Mouse (Mus musculus) lung, adult 18-20 months (tissue): ENCODE measurements around the gene Cacna1d.

Experiments
- DNase-seq, 2 experiments: peaks; one replicate each; pipeline ENCODE4 v3.0.0; 2022; ENCODE audit warnings: mixed read lengths in 2 of 2

Gene Cacna1d

DNA sequence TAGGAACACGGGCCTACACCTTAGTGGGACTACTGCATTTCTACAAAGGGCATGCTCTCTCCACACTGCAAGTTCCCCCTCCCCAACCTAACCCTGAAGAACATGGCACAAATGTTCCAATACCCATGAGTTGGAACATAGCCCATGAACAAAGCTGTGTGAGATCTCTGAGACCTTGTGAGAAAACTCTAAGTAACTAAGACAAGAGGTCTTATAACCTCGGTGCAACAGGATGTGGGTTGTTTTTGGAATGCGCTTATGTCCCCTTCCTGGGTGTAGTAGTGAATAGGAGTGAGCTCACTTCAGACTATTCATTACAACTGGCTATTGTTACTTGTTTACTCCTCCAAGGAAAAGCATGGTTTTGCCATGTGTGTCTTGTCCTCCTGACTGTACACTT is 353.3 kb downstream of the Cacna1d start:
- DNase-seq = no peak

DNA sequence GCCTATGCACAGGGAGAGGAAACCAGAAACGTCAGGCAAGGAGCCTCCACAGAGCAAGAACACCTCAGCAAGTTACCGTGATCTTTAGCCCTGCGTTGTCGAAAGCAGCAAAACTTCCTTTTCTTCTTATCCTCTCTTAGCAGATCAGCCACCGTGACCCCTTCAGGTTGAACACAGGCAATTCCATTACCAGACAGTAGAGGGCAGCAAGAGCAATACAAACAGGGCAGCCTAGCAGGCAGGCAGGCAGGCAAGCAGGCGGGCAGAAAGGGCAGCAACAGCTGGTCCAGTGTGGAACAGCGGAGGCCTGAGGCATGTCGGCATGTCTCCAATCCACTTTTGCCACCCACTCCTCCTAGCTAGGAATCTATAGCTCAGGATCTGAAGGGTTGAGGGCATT is 354.3 kb downstream of the Cacna1d start:
- DNase-seq = peak; percentile 68 to 82

DNA sequence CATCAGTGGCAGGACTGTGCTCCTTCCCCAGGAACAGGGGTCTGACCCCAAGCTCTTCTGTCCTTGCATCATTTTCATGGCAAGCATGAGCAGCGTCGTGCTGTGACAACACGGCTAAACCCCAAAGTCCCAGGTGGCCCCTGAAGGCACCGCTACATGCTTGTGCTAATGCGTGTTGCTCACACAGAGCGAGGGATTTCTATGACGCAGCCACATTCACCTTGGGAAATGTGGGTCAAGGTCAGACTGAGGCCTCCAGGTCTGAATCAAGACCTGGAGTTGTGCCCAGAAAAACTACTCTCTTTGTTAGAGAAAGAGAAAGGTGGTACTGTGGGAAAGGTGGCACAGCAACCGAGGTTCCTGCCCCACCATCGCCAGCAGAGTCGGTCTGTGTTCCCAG is 355.9 kb downstream of the Cacna1d start:
- no peak for DNase-seq

GRCm38 (mm10) chr14:30133684-30134083 is 357.6 kb downstream of the Cacna1d start:
- DNase-seq = no peak

DNA sequence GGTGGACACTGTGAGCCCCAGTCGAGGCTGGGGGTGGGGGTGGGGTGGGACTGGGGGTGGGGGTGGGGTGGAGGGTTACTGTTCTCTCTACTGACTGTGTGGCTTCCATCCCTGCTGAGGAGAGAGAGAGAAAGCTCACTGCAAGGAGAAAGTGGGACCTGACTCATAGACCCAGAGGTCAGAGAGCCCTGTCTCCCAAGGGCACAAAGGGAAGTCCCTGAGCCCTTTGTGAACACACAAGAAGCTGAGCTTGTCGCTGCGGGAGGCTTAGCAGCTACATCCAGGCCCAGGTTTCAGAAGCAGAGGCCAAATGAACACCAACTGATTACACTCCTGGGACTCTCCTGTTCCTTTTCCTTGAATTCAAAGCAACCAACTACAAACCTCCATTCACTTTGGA is 360.0 kb downstream of the Cacna1d start:
- no peak for DNase-seq

DNA sequence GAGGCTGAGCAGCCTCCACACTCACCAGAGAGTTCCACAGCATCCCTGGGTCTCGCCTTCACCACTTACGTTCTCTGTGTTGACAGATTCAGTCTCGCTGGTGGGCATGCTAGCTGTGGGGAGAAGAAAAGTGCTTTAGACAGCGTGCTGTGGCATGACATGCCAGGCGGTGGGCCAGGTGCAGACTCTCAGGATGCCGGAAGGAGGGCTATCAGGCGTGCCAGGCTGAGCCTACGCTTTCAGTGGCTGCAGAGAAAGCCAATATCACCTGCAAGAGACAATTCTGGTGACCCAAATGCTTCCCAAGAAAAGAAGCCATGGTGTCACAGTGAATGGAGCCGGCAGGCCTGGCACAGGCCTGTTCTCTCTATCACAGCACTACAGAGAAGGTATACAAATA is 361.2 kb downstream of the Cacna1d start:
- no peak for DNase-seq

GRCm38 (mm10) chr14:30129378-30129777 is 361.9 kb downstream of the Cacna1d start:
- DNase-seq = peak in 1 of 2 experiments; percentile 13

- DNase-seq = no peak
Observed at GRCm38 (mm10) chr14:30124951-30125690, 366.1 kb downstream of the Cacna1d start.

DNA sequence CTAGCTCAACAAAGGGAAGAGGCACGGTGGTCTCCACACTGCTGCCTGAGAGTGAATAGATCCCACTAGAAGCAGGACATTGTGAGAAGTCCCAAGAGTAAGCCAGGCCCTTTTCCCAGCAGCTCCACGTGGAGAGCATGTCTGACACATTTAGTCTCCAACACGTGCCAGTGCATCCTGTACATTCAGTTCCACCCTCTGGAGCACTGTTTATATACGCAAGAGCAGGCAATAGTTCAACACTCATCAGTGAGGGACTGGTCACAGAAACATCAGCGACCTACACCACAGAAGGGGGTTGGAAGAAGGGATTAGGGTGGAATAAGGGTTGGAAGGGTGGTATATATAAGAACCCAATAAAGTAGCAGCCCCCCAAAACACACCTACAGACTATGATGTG is 371.2 kb downstream of the Cacna1d start:
- DNase-seq = no peak

DNA sequence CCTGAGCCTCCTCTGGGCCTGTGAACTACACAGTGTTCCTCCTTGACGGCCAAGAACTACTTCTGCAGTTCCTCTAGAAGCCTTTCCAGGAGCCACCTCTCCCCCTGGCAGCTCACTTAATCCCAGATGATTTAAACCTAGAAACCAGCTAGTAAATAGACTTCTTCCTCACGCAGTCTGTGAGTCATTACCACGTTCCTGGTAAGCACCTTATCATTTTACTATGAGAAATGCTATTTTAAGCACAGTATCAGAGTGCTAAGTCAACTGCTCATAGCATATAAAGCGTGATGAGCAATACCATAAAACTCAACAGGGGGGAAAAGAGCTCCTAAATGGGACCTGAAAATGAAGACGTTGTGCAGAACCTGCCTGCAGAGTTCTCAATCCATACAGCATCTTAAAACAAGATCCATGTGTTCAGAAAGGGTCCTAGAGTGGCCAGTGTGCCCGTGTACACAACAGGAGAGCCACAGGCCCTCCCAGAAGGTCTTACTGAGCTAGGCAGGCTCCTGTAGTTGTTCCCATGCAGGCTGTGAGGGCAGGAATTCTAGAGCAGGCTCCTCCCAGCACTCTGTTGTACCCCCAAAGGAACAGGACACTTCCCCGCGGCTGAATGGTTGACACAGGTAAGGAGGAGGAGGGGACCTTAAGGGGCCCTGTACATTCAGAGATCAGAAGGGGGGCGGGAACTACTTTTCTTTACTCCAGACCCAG is 377.7 kb downstream of the Cacna1d start:
- DNase-seq = no peak

DNA sequence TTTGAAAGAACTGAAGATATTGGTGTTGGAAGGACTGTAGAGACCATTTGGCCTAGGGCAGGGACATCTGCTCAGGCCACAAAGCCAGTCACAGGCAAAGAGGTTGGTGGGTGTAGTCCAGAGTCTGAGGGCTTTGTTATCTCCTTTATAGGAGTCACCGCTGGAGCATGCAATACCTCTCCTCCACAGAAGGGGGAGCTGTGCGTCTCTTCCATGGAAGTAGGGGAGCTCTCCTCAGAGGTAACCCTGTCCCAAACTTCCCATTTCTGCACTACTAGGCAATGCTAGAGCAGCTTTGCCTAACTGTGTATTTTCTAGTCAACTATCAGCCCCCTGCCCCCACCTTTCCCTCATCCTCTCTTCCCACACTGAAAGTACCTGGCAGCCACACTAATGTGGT is 382.2 kb downstream of the Cacna1d start:
- DNase-seq = no peak

DNA sequence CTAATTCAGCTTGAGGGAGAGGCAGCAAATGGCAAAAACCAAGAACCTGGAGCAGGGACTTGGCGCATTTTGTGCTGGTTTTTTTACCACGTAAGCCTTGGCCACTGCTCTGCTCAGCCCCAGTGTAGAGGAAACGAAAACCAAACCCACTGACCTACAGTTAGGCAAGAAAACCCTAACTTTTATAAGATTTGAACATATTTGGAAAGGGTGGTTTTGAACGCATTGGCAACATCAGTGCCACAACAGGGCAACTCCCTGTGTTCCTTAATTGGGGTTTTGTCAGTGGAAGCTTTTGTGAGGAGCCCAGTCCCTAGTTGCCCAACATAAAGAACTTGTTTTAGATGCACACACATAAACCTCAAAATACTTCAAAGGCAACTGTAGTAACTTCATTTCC is 384.7 kb downstream of the Cacna1d start:
- no peak for DNase-seq

GRCm38 (mm10) chr14:30105551-30105950 is 385.7 kb downstream of the Cacna1d start:
- no peak for DNase-seq

DNA sequence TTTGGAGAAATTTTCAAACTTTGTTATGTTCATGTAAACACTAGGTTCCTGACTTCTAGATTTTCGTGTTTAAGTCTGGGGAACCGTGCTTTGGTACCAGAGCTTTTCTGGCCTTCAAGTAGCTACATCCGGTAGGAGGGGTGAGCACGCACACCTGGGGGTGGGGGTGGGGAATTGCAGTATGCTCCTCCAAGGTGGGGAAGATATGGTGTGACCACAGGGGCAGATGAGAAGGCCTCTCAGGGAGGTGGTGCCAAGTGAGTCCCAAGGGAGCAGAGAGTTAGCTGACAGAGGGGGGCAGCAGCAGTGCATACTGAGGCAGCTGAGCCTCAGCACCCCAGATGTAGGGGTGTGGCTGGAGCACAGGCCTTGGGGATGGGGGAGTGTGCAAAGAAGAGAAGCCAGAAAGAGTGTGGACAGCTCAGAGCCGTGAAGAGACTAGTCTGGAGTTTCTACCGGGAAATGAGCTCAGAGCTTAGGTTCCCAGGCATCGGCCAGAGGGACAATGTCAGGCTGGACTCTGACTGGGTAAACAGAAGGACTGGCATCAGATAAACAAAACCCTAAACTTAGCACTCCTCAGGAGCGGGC is 387.2 kb downstream of the Cacna1d start:
- DNase-seq = no peak

DNA sequence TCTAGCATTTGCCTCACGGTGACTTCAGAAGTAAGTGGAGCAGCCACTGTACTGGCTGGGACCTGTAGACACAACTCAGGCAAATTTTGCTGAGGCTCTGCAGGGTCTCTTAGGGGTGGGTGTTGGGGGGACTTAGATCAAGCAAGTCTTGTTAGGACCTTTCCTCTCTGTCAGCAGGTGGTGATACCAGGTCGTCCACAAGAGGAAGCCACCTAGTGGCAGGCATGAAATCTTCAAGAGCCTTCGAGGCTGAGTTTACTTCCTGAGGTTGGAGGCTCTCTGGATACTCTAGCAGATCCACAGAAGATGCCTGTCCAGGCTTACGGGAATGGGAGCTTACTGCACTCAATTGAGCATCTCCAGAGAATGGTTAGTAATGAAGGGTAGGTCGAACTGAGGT is 394.0 kb downstream of the Cacna1d start:
- DNase-seq = no peak

- DNase-seq = no peak
Observed at GRCm38 (mm10) chr14:30092426-30092825, 398.8 kb downstream of the Cacna1d start.

GRCm38 (mm10) chr14:30092021-30092420 is 399.2 kb downstream of the Cacna1d start:
- no peak for DNase-seq

DNA sequence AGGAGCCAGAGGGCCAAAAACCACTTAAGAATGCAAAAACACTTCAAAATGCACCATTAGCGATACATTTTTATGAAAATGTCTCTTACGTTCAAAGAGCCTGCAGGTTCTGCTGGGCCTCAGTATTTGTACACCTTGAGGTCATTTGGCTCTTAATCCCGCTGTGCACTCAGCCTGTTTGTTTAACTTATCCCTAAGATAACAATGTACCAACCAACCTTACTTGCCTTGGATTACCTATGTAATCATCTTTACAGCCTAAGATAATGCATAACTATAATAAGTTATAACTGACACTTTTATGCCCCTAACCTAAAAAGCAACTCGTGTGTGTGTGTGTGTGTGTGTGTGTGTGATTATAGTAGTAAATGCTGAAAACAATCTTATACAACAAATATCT is 411.5 kb downstream of the Cacna1d start:
- DNase-seq = no peak

DNA sequence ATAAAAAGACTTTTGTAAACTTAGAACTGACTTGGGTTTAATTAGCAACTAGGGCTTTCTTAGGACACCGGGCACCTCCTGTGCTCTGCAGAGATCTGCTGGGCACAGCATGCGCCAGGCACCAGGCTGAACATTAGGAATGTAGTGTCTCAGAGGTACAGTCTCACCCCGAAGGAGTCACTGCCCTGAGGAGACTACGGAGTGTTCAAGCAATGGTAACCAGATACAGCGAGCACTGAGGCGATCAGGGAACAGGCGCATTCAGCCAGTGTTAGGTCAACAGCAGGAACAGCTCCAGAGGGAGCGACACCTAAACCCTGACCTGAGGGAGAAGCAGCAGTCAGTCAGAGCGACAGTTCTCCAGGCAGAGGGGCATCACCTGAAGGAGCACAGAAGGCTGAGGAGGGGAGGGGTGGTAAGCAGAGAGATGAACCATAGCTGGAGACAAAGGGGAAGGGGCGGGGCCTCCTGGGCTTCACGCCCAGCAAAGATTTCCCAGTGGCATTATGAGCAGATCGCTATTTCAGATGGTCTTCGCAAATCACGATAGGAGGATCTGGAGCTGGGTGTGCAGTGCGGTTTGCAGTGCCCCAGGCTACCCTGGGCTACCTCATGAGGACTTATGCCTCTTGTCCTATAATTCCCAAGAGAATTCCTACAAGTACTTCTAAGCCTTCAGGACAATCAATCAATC is 413.0 kb downstream of the Cacna1d start:
- DNase-seq = no peak

DNA sequence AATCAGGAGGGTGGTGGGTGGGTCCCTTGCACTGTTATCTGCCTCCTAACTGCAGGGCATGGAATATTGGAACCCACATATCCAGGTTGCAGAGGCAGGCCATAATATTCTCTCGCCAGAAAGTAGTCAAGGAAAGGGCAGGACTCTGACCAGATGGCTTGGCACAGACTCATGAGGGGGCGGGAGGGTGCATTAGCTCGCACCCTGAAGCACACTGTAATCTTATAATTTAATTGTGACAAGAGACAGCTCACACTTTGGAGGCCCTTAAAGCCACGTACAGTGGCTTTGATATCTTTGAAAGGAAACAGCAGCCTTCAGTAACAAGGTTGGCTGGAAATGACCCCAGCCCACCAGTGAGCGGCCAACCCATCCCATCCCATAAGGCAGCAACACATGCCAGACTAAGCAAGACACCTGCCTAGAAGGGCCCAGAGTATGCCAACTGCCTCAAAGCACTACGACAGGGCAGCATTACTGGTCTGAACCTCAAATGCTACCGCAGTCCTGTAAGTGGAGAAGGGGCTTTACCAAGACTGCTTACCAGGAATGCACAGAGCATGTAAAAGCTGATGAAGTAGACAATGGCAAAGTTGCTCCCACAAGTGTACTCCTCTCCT is 415.9 kb downstream of the Cacna1d start:
- no peak for DNase-seq

DNA sequence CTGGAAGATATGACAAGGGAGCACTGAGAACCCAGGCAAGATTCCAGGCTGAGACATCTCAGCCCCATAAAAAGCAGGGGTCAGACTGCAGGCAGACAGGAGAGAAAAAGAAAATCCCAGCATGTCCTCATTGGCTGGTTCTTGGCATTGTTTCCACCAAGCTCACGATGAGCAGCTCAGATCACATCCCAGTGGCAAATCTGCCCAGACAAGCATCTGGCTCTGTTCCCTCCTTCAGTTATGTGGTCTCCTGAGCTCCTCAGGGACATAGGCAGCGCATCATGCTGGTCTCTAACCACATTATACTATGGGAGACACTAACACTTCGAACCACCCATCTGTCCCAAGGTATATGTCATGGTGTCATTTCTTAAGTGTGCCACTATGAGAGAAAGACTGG is 422.7 kb downstream of the Cacna1d start:
- DNase-seq = no peak

DNA sequence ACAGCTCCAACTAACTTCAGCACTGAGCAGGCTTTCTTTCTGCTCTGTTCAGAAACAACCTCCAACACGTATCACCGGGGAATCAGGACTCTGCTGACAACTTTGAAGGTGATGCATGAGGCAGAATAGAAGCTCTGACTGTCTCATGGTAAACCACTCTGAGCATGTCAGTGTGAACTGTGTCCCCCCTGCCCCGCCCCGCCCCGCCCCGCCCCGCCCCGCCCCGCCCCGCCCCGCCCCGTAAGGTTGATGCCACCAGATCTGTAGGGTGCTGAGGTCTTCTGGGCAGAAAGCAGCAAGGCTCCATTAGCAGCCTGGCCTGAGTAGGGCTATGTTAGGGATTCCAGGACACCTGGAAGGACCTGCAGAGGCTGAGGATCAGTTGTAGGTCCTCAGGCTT is 424.5 kb downstream of the Cacna1d start:
- DNase-seq = no peak

DNA sequence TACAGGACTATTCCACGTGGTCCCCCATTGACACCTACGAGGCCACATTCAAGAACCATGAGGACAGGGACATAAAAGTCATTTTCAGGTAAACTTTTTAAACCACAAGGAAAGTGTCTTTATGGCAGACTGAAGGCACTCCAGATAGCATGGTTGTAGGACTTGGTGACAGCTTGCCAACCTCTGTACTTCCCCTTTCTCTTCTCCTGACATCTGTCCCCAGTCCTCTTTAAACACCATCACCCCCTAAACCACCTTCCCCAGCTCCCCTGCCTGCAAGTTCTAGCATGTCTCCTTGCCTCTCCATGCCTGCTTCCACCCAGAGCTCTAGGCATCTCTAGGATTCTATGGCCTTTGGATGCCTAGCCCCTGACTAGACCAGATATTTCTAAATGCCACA is 426.4 kb downstream of the Cacna1d start:
- DNase-seq = no peak
